Mouse (Mus musculus): ENCODE results near the gene H13.

H13 gene

DNA sequence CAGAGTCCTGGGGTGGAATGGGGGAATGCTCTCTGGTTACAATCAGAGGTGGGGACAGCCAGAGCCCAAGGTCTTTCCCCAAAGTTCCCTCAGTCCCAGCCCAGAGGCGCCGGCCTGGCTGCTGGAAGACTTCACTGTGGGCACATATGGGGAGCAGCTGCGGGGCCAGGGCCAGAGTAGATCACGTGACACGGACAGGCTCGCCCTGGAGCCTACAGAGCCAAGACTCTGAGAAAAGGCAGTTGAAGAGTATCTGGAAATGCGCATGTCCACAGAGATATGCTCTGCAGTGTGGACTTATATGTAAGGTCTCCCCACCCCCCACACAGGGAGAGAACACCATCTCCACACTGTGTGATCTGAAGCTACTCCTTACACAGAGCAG lies 60.4 kb downstream of the H13 start:
- no peak for DNase-seq (ENCODE audit: extremely low spot score, low read depth, low spot score)

- no peak for DNase-seq (ENCODE audit: extremely low spot score, low read depth, low spot score)
These were observed 63.9 kb downstream of the H13 start for GRCm38 (mm10) chr2:152733201-152733600.

GRCm38 (mm10) chr2:152734501-152734900 lies 65.2 kb downstream of the H13 start:
- no peak for DNase-seq (ENCODE audit: extremely low spot score, low read depth, low spot score)

GRCm38 (mm10) chr2:152734984-152735383 lies 65.7 kb downstream of the H13 start:
- DNase-seq (ENCODE audit: extremely low spot score, low read depth, low spot score), result peak; percentile 93

DNA sequence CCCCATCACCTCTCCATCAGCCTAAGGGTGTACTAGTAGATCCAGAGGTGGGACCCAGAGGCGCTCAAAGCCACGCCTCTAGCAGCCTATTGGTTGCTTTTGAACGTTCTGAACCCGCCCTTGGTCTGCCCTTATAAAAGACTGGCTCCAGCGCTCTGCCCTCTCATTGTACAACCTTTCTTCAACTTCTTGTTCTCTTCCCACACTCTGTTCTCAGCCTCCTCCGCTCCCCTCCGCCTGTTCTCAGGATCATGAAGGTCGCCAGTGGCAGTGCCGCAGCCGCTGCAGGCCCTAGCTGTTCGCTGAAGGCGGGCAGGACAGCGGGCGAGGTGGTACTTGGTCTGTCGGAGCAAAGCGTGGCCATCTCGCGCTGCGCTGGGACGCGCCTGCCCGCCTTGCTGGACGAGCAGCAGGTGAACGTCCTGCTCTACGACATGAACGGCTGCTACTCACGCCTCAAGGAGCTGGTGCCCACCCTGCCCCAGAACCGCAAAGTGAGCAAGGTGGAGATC lies 66.9 kb downstream of the H13 start, which contains the start of gene Id1:
Id1 (plus strand) TSS at position 162 of the 512 bp plus-strand sequence.
- DNase-seq (ENCODE audit: extremely low spot score, low read depth, low spot score), result peak; percentile 97

DNA sequence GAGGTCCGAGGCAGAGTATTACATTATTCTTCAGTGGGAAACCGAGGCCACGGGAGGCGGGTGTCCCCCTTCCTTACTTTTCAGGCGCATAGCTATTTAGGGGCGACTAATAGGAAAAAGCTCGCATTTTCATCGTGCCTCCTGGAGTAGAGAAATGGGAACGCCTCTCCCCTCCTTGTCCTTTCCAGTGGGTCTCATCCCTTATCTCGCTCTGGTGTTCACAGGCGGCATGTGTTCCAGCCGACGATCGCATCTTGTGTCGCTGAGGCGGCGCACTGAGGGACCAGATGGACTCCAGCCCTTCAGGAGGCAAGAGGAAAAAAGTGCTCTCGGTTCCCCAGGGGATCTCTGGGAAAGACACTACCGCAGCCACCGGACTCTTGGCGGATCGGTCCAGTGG lies 67.5 kb downstream of the H13 start:
- no peak for DNase-seq (ENCODE audit: extremely low spot score, low read depth, low spot score)

DNA sequence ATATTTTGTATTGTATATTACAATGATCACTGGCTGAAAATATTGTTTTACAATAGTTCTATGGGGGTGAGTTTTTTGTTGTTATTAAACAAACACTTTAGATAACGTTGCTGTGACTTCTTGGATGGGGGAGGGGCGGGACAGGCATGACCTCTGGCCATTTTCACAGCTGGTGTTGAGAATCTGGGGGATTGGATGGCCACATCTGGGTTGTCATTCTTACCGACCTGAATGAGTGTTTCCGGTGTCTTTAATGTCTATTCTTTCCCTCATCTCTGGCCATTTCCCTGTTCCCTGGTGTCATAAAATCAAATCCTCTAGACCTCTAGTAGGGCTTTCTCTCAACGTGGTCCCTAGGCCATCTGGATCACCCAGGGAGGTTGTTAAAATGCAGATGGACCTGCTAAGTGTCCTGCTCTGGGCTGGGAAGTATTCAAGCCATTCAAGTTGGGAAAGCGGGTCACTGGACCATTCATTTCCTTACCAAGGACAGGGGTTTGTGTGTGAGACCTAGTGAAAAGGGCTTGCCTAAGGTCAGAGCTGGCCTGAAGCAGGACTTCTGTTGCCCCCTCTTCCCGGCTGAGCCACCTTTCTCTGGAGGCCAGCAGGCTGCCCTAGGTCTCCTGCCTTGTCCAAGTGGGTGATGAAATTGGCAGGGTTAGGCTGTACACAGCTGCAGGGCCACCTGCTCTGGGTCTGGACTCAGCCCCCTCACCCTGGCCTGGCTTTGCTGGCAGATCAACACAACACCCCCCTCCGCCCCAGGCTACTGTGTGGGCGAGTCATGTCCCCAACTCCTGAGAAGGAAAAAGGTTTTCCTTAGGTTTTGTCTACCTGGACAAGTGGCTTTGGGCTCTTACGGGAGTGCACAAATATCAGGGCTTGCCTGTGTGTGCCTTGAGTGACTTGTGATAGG lies 68.3 kb downstream of the H13 start:
- no peak for DNase-seq (ENCODE audit: extremely low spot score, low read depth, low spot score)

- no peak for DNase-seq (ENCODE audit: extremely low spot score, low read depth, low spot score)
These were observed 69.1 kb downstream of the H13 start for GRCm38 (mm10) chr2:152738341-152738740.

- DNase-seq (ENCODE audit: extremely low spot score, low read depth, low spot score), result no peak
These were observed 70.0 kb downstream of the H13 start for GRCm38 (mm10) chr2:152739031-152739841.

DNA sequence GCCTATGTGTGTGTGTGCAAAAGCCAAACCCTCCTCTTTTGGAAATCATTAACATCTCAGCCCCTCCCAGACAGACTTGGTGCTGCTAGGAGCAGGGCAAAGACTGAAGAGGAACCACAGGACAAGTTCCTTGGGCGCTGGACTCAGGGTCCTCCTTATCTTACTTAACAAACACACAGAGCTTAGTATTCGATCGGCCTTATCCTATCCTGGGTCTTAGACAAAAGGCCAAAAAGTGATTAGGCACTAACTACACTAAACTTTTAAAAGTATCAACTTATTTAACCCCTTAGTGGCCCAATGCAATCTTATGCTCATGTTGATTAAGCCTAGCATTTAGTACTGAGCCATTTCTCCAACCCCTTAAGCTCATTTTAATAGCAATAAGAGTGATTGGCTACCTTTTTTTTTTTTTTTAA lies 70.6 kb downstream of the H13 start:
- DNase-seq (ENCODE audit: extremely low spot score, low read depth, low spot score), result no peak

DNA sequence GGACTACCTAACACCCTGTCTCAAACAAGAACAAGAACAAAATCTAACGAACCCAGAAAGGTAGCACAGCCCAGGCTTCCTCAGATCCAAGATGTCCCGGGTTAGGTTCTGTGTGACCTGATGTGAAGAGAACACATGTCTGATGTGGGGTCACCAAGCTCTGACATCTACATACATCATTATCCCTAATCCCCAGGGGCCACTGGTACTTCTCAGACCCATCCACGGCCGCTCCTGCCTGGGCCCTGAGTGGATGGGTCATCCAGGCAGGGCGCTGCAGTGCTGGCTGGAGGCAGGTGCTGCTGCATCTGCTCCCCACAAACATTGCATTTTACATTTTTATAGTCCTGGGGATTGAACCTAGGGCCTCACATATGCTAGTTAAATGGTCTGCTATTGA lies 71.2 kb downstream of the H13 start:
- no peak for DNase-seq (ENCODE audit: extremely low spot score, low read depth, low spot score)

GRCm38 (mm10) chr2:152741153-152742041 lies 72.1 kb downstream of the H13 start:
- DNase-seq (ENCODE audit: extremely low spot score, low read depth, low spot score), result no peak

DNA sequence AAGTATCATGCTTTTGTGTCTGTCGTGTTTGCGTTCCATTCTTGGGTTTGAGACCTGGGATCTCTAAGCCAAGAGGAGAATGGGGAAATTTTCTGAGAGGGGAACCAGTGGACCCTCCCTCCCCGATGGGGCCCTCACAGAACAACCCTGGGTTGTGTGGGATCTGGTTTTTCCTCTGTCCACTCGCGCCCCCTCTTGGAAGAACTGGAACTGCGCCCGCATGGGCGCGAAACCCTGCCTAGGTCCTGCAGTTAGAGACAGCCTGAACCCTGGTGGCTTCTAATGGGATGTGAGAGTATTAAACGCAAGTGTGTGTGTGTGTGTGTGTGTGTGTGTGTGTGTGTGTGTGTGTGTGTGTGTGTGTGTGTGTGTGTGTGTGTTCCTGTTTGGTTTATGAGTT lies 73.2 kb downstream of the H13 start:
- DNase-seq (ENCODE audit: extremely low spot score, low read depth, low spot score), result no peak

- DNase-seq (ENCODE audit: extremely low spot score, low read depth, low spot score), result no peak
These were observed 84.9 kb downstream of the H13 start, which contains the start of gene Cox4i2 for GRCm38 (mm10) chr2:152753944-152754711. Gene Cox4i2 (plus strand): TSS chr2:152754173.

DNA sequence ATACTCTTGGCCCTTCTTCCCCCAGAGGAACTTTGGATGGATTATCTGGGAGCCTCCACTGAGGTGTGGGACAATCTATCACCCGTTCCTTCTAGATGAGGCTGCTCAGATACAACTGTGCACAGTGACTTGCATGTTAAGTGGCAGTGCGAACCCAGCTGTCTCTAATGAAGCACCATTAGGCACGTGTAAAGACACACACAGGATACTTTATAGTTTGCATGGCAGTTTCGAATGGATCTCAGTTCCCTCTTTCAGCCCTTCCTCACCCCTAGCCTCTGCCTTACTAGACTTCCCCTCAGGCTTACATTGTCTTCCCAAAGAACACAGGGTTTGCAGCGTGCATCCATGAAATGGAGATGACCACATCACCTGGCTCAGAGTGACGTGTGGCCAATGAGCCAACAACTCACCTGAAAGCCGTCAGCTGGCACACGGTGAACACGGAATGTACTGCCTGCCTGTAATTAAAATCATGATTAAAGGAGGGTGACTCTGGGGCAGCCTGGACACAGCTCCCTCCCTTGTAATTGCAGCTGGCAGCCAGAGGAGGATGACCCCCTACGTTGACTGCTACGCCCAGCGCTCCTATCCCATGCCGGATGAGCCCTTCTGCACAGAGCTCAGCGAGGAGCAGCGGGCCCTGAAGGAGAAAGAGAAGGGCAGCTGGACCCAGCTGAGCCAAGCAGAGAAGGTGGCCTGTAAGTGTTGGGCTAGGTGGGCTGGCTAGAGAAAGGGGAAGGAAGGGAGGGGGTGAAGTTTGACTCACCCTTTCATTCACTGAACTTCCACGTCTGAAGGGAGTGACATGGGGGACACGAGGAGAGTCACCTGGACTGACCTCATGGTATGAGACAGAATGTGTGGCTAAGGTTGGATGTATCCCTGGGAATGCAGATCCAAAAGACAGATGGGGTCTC lies 87.5 kb downstream of the H13 start:
- DNase-seq (ENCODE audit: extremely low spot score, low read depth, low spot score), result no peak

- no peak for DNase-seq (ENCODE audit: extremely low spot score, low read depth, low spot score)
These were observed 88.2 kb downstream of the H13 start for GRCm38 (mm10) chr2:152757478-152757877.
